Mouse (Mus musculus): ENCODE results near the gene Fam161b. TPM values are rescaled to one million over a fixed set of nuclear protein-coding genes. Genes with fewer than 3 reads are reported as not detected.

Fam161b gene
- total RNA-seq, 2 experiments from 2014 or later: 0.96 to 1.4 TPM

Other genes starting within 250 kb of the Fam161b start
- gene Dnal1, start 247.5 kb downstream of the Fam161b start, total RNA-seq (2021): 10 to 100 TPM; 10.2 to 14.8 TPM
- under 1 TPM; 0.54 to 0.81 TPM for gene Pnma1, start 213.3 kb downstream of the Fam161b start, total RNA-seq (2021)
- 10 to 100 TPM; 22.0 to 23.3 TPM for gene Elmsan1, start 143.0 kb downstream of the Fam161b start, total RNA-seq (2021)
- gene Ptgr2, start 76.6 kb downstream of the Fam161b start, total RNA-seq (2021): 10 to 100 TPM; 50.8 to 58.1 TPM
- gene Zfp410, start 45.0 kb downstream of the Fam161b start, total RNA-seq (2021): 10 to 100 TPM; 31.4 to 37.3 TPM
- 10 to 100 TPM; 35.5 to 35.7 TPM for gene Coq6, start 176 bp downstream of the Fam161b start, total RNA-seq (2021)
- gene Entpd5, start 47.2 kb upstream of the Fam161b start, total RNA-seq (2021): 10 to 100 TPM in 1 of 2 experiments, 1 to 10 TPM in 1; 9.9 to 10.9 TPM
- 1 to 10 TPM in 1 of 2 experiments, under 1 TPM in 1; 0.54 to 1.1 TPM for gene Bbof1, start 47.2 kb upstream of the Fam161b start, total RNA-seq (2021)
- gene Rnf113a2, start 55.4 kb upstream of the Fam161b start, total RNA-seq (2021): 1 to 10 TPM; 8.5 to 8.7 TPM
- gene Aldh6a1, start 89.2 kb upstream of the Fam161b start, total RNA-seq (2021): 10 to 100 TPM; 32.7 to 34.6 TPM
- 1 to 10 TPM; 6.1 to 6.7 TPM for gene Lin52, start 89.6 kb upstream of the Fam161b start, total RNA-seq (2021)
- gene Vsx2, start 207.9 kb upstream of the Fam161b start, total RNA-seq (2021): not detected